Mouse (Mus musculus) cerebellum, adult 9-10 months (tissue): ENCODE measurements around the gene Fam168b.

ENCODE experiments used
- DNase-seq: peaks from one replicate; pipeline ENCODE4 v3.0.0; 2022

Fam168b gene

DNA sequence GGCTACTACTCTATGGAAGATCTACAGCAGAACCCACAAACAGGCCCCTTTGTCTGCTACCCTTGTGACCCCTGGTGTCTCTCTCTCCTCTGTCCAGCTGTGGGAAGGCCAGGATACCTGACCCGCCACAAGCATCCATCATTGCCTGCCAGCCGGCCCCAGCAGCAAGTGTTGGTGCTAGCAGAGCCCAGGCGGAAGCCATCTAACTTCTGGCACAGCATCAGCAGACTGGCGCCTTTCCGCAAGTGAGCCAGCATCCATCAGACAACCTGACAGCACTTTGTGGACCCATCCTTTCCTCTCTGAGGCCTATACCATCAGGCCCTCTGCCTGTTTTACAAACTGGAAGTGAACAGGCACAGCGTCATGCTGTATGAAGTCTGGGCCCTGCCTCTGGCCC, 31.3 kb downstream of the Fam168b start:
- DNase-seq = peak; percentile 26

DNA sequence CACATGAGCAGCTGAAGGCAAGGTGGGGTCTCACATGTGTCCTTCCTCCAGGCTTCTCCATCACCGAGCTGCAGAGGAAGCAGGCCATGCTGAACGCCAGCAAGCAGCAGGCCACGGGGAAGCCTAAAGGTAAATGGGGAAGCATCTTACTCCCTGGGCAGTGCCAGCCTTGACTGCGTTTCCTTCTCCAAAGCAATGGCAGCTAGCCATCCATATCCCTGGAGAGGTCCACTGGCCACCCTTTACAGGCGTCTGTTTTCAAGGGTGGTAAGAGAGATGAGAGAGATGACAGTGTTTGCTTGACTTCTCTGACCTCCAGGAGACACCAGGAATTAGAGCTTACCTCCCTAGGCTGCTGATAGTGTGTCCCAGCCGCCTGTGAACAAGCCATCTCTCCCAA, 31.8 kb downstream of the Fam168b start:
- peak; percentile 31 for DNase-seq

DNA sequence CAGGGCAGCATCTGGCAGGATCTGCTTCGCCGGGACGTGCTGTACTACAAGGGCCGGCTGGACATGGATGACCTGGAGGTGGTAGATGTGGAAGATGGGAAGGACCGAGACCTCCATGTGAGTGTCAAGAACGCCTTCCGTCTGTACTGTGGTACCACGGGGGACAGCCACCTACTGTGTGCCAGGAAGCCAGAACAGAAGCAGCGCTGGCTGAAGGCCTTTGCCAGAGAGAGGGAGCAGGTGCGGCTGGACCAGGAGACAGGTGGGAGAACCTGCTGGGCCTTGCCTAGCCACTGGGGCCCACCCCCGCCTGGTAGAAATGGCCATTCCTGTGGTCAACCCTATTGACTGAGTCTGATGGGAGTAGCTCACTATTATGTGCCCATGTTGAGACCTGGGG, 32.6 kb downstream of the Fam168b start:
- peak; percentile 48 for DNase-seq

DNA sequence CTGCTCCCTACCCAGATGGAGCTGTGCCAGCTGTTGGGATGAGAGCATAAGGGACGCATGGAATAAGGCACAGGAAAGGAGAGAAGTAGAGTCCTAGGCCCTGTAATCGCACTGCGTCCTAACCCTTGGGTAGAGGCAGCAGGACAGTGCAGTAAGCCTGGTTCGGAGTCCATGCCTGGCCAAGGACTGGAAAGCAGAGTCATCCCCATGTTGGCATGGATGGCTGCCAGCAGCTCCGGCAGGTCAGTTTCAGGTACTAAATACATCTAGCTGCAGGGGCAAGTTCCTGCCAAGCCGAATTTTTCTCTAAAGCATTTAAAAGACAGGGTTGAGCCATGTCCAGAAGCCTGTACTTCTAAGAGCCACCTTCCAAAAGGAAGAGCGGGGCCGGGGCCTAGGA, 34.4 kb downstream of the Fam168b start:
- DNase-seq = peak; percentile 61

DNA sequence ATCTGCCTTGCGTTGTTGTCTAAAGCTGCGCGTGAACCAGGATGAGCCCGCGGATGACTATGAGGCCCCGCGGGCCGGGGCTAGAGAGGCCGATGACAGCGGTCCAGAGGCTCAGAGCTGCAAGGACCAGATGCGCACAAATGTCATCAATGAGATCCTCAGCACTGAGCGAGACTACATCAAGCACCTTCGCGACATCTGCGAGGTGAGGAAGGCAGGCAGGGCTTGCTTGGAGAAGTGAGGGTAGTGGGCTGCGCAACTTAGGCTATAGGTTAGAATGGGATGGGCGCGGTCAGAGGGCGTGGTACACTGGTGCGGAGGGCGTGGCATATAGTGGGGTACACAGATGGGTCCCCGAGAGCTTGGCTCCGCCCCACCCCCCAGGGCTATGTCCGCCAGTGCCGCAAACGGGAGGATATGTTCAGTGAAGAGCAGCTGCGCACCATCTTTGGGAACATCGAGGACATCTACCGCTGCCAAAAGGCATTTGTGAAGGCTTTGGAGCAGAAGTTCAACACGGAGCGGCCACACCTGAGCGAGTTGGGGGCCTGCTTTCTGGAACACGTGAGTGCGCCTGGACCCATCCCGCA, 36.8 kb downstream of the Fam168b start:
- DNase-seq = peak; percentile 49

- peak; percentile 23 for DNase-seq
These were observed 38.0 kb downstream of the Fam168b start for GRCm38 (mm10) chr1:34804863-34805262.

DNA sequence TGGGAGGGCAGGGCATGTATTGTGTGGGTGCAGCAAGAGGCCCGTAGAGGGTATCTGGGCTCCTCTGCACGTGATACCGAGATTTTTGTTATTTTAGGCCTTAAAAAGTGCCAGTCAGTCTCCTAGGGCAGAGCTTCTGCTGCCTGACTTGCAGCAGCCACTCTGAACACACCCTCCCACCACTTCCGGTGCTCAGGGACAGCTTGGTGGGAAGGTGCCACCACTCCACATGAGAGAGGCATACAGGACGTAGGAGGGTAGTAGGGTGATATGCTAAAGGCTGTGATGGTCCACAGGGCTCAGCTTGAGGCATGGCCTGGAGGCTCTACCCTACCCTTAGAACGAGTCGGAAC, 40.6 kb downstream of the Fam168b start:
- DNase-seq = no peak

DNA sequence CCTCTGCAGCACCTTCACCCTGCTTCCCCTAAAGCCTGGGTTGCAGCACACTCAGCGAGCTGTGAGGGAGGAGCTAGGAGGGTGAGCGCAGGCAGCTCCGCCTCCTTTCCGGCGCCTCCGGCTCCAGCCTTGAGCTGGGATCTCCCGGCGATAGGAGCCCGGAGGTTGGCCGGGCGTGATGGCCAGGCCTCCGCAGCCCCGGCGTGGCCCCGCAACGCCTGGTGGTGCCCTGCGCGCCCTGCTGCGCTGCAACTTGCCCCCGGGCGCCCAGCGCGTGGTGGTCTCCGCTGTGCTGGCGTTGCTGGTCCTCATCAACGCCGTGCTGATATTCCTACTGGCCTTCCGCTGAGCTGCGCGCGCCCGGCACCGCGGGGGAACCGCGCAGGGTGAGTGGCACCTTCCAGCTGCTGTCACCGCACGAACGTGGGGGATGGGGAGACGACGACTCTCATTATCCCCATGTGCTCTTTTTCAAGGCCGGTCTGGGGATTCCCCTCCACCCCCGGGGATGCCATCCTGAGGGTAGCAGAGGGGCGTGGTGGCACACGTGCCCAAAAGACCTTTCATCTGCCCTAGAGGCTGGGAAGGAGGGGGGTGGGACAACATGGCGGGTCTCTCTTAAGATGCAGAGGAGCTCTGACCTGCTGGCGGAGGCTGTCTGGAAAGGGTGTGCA, 41.1 kb downstream of the Fam168b start:
- peak; percentile 65 for DNase-seq

GRCm38 (mm10) chr1:34799140-34799539, 43.7 kb downstream of the Fam168b start:
- no peak for DNase-seq

- DNase-seq = no peak
These were observed 49.3 kb downstream of the Fam168b start for GRCm38 (mm10) chr1:34793304-34794300.

DNA sequence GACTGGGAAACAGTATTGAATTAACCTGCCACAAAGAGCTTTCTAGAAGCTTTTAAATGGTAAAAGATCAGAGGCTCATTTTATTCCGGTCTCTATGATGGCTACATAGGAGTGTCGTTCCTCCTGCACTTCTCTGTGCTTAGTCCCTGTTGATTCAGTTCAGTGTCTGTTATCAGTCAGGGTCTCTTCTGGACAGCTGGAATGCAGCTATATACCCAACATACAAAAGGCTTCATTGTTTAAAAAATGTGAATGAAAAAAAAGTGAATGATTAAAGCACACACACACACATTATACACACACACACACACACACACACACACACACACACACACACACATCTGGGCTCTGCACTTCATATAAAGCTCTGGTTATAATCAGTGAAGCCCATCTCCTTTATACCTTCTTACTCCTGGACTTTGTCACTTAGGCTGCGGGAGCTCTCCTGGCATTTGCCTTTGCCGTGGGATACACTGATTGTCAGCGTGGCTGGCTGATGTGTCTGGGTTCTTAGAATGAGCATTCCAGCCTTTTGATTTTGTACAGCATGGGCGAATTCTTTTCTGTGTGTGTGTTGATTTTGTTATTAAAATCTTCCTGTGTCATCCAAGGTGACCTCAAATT, 59.2 kb downstream of the Fam168b start:
- DNase-seq = no peak

DNA sequence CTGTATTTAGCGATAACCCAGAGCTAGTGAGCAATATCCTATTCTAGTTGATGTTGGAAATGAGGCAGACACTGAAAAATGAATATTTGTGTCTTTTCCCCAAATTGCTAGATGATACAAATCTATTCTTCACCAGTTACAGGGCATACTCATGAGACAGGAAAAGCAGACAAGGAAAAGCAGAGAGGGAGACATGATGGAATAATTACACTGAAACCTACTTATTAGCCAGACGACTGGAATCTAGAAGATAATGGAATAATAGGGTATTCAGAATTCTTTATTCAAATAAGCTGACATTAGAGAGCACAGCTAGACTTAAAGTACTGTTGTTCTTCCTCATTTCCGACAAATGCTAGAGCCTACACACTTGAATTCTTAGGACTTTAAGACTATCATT, 67.0 kb downstream of the Fam168b start:
- DNase-seq = no peak

DNA sequence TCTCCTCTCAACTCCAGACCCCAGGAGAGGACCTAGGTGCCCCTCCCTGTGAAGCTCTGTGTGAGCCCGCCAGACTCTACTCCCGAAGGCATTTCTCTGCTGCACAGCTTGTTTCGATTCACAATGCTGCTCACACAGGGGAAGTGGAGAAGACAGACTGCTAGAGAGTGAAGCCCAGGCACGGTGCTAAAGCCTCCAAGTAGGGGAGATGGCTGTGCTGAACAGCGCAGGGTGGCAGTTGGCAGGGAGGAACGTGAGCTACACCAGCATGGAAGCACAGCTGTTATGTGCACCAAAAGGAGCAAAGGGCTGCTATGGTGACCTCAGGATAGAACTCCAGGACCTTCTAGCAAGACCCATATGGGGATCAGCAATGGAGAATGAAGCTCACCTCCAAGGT, 74.0 kb downstream of the Fam168b start:
- no peak for DNase-seq

GRCm38 (mm10) chr1:34767851-34768250, 75.0 kb downstream of the Fam168b start:
- DNase-seq = peak; percentile 32

- DNase-seq = peak; percentile 89
These were observed 76.0 kb downstream of the Fam168b start for GRCm38 (mm10) chr1:34766899-34767298.
